Mouse (Mus musculus): Measurements from ENCODE around the gene Smurf1.

Gene Smurf1

GRCm38 (mm10) chr5:144965639-144966351, at the start of gene Smurf1:
TSS of gene Smurf1 (minus strand) at chr5:144965847.
- DNase-seq, result peak; percentile 85

- no peak for DNase-seq
Observed at GRCm38 (mm10) chr5:145014278-145014677, 48.6 kb upstream of the Smurf1 start.

GRCm38 (mm10) chr5:145008878-145009659, 43.4 kb upstream of the Smurf1 start:
- no peak for DNase-seq

- DNase-seq, result peak; percentile 6
Observed at GRCm38 (mm10) chr5:145005596-145005995, 39.9 kb upstream of the Smurf1 start.

GRCm38 (mm10) chr5:145004495-145004894, 38.8 kb upstream of the Smurf1 start:
- DNase-seq, result no peak

- no peak for DNase-seq
Observed at GRCm38 (mm10) chr5:145003362-145003761, 37.7 kb upstream of the Smurf1 start.

GRCm38 (mm10) chr5:144998491-144998890, 32.8 kb upstream of the Smurf1 start:
- no peak for DNase-seq

- DNase-seq, result no peak
Observed at GRCm38 (mm10) chr5:144990481-144990880, 24.8 kb upstream of the Smurf1 start.

GRCm38 (mm10) chr5:144990051-144990450, 24.4 kb upstream of the Smurf1 start:
- DNase-seq, result no peak

- no peak for DNase-seq
Observed at GRCm38 (mm10) chr5:144989061-144989405, 23.4 kb upstream of the Smurf1 start.

GRCm38 (mm10) chr5:144988340-144989060, 22.9 kb upstream of the Smurf1 start:
- peak; percentile 78 for DNase-seq

GRCm38 (mm10) chr5:144987561-144987960, 21.9 kb upstream of the Smurf1 start:
- DNase-seq, result no peak

- no peak for DNase-seq
Observed at GRCm38 (mm10) chr5:144984839-144985238, 19.2 kb upstream of the Smurf1 start.

GRCm38 (mm10) chr5:144983227-144983626, 17.6 kb upstream of the Smurf1 start:
- DNase-seq, result no peak

GRCm38 (mm10) chr5:144979110-144979509, 13.5 kb upstream of the Smurf1 start:
- DNase-seq, result no peak

GRCm38 (mm10) chr5:144978533-144979107, 13.0 kb upstream of the Smurf1 start:
- DNase-seq, result peak; percentile 90

- DNase-seq, result no peak
Observed at GRCm38 (mm10) chr5:144971266-144971665, 5.6 kb upstream of the Smurf1 start.

GRCm38 (mm10) chr5:144964872-144965638, 592 bp downstream of the Smurf1 start:
- peak; percentile 94 for DNase-seq

GRCm38 (mm10) chr5:144964465-144964864, 1.2 kb downstream of the Smurf1 start:
- DNase-seq, result no peak

- DNase-seq, result peak; percentile 87
Observed at GRCm38 (mm10) chr5:144963817-144964261, 1.8 kb downstream of the Smurf1 start.

GRCm38 (mm10) chr5:144963401-144963800, 2.2 kb downstream of the Smurf1 start:
- DNase-seq, result peak; percentile 56

- DNase-seq, result no peak
Observed at GRCm38 (mm10) chr5:144958271-144958670, 7.4 kb downstream of the Smurf1 start.

Data from lung, postnatal 36 days (tissue).